Mouse (Mus musculus) ovary, adult 2 months (tissue): ENCODE results near the gene BC049730. TPM values are rescaled to one million over a fixed set of nuclear protein-coding genes. Genes with fewer than 3 reads are reported as not detected.

Experiments used
- polyA plus RNA-seq: library from polyadenylated mRNA; depleted of rRNA; stranded (reverse); fragments of >200 nt; gene quantifications from 2 replicates; pipeline ENCODE4 v1.2.3, GENCODE M21; 2012; rRNA removed

BC049730 gene
- not detected in 2 replicates for polyA plus RNA-seq

DNA sequence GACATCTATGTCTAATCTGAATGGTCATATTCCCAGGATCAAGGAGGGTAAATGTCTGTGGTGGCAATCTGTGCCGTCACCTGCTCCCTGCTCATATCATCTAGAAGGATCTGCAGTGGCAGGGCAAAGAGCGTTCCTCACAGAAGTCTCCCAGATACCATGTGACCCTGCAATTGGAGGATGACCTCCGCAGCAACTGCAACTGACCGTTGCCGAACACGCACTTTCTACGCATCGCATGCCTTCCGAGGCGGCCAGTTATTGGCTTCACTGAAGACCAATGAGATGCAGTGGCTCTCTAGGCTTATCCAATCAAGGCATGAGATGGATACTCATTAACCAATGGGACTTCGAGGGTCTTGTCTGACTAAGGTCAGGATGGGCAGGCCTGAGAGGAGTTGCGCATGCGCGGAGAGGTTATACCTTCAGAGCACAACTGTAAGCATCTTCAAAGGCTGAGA lies at the start of gene BC049730:
BC049730 (plus strand) TSS at position 411 of the 461 bp plus-strand sequence.

DNA sequence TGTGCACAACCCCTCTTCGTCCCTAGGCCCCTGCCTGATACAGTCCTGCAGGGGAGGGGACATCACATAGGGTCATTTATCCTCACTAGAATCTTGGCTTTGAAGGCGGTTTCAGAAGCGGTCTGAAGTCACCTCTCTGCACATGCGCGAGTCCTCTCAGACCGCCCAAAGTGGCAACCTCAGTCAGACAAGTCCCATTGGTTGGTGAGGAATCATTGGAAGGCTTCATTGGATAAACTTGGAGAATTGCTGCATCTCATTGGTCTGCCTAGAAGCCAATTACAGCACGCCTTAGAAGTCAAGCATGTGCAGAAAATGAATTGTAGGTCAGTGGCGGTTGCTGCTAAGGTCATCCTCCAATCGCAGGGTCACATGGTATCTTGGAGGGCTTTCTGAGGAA lies 32.5 kb upstream of the BC049730 start, which contains the start of gene Tex101:
Tex101 (minus strand) TSS at position 101 of the 400 bp plus-strand sequence.

DNA sequence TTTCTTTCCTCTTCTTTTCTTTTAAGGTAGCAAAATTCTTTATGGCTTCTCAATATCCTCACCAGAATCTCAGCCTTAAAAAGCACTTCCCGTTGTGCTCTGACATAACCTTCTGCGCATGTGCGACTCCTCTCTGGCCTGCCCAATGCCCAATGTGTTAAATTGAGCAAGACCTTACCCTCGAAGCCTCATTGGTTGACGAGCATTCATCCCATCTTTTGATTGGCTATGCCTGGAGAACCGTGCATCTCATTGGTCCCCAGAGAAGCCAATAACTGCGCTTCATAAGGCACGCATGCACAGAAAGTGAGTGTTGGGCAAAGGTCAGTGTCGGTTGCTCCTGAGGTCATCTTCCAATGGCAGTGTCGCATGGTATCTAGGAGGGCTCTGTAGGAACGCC lies 17.8 kb downstream of the BC049730 start, which contains the start of gene Gm4763:
Gm4763 (minus strand) TSS at position 101 of the 400 bp plus-strand sequence.

DNA sequence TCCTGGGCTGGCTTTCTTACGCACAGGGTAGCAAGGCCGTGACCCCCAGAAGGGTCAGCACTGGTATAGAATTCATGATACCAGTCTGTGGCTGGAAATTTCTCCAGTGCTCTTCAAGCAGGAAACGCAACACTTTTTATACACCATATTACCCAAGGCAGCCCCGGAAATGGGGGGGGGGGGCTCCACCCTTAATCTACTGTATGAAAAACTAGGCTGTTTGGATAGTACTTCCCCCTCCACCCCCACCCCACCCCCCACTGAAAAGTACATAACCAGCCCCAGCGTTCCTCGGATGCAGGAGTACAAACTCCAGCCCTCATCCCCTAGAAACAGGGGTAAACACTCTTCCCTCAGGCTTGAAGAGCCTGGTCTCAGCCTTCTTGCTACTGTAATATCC lies 51.2 kb downstream of the BC049730 start, which contains the start of gene Cd177:
Cd177 (minus strand) TSS at position 101 of the 400 bp plus-strand sequence.

Other genes starting within 250 kb of the BC049730 start
- 14.4 and 15.2 TPM in 2 replicates for gene Plaur, start 246.8 kb upstream of the BC049730 start, polyA plus RNA-seq
- 39.2 and 47.2 TPM in 2 replicates for gene Cadm4, start 227.2 kb upstream of the BC049730 start, polyA plus RNA-seq
- gene Zfp428, start 202.2 kb upstream of the BC049730 start, polyA plus RNA-seq: 64.6 and 76.6 TPM in 2 replicates
- gene AC161166.1, start 196.8 kb upstream of the BC049730 start, polyA plus RNA-seq: not detected in 2 replicates
- 21.1 and 23.3 TPM in 2 replicates for gene Irgq, start 178.6 kb upstream of the BC049730 start, polyA plus RNA-seq
- gene Pinlyp, start 163.1 kb upstream of the BC049730 start, polyA plus RNA-seq: 7.3 and 9.0 TPM in 2 replicates
- 68.3 and 73.5 TPM in 2 replicates for gene Xrcc1, start 163.0 kb upstream of the BC049730 start, polyA plus RNA-seq
- gene Ethe1, start 121.7 kb upstream of the BC049730 start, polyA plus RNA-seq: 29.5 and 37.1 TPM in 2 replicates
- gene Zfp575, start 121.6 kb upstream of the BC049730 start, polyA plus RNA-seq: 0.87 and 0.89 TPM in 2 replicates
- gene Phldb3, start 98.5 kb upstream of the BC049730 start, polyA plus RNA-seq: 2.6 and 3.5 TPM in 2 replicates
- gene Lypd3, start 72.7 kb upstream of the BC049730 start, polyA plus RNA-seq: 3.0 and 3.6 TPM in 2 replicates
- gene Tex101, start 32.6 kb upstream of the BC049730 start, polyA plus RNA-seq: not detected in 2 replicates
- gene Gm4763, start 17.7 kb downstream of the BC049730 start, polyA plus RNA-seq: not detected in 2 replicates
- 3.6 and 5.0 TPM in 2 replicates for gene Cd177, start 51.1 kb downstream of the BC049730 start, polyA plus RNA-seq
- gene Ceacam10, start 68.0 kb downstream of the BC049730 start, polyA plus RNA-seq: 0.25 and 0.35 TPM in 2 replicates
- gene Gm9844, start 153.0 kb downstream of the BC049730 start, polyA plus RNA-seq: 0.84 and 1.3 TPM in 2 replicates
- not detected in 2 replicates for gene Lypd4, start 160.7 kb downstream of the BC049730 start, polyA plus RNA-seq
- not detected in 2 replicates for gene Dmrtc2, start 160.8 kb downstream of the BC049730 start, polyA plus RNA-seq
- gene Rps19, start 175.1 kb downstream of the BC049730 start, polyA plus RNA-seq: 750 and 831 TPM in 2 replicates
- gene Cd79a, start 188.1 kb downstream of the BC049730 start, polyA plus RNA-seq: 1.5 and 2.0 TPM in 2 replicates
- 299 and 332 TPM in 2 replicates for gene Arhgef1, start 193.7 kb downstream of the BC049730 start, polyA plus RNA-seq
- not detected in 2 replicates for gene Gm4881, start 235.3 kb downstream of the BC049730 start, polyA plus RNA-seq